Mouse (Mus musculus) ovary, postnatal 14 days (tissue): ENCODE measurements around the gene Tnnc2.

Experiments used
- DNase-seq: peaks from one replicate; pipeline ENCODE4 v3.0.0; 2022; ENCODE audit warnings: low spot score

The Tnnc2 gene

DNA sequence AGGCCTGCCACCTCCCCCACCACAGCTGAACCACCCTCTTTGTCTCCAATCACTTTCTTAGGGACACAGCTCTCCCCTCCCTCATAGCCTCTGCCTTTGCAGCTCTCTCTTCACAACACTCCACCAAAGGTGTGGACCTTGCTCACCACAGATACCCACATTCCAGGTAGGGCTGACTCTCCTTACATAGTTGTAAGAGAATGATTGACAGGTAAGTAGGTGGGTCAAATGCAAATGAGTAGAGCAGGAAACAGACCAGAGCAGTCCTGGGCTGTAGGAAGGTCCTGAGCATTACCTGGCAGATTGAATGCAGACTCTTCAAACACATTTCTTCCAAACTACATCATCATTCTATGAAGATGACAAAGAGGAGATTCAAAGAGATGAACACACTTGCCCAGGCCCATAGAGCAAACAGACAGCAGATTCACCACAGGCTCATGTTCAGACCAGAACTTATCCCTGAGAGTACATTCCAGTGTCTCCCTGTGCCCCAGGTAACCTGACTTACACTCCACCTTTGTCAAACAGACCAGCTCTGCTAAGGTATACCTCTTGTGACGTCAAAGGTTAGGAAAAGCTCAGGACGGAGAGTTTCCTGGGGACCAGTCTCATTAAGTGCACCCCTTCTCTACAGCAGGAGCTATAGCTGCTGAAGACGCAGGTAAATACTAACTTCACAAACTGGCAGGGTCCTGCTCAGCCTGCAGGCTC lies 42.2 kb downstream of the Tnnc2 start:
- DNase-seq = no peak

DNA sequence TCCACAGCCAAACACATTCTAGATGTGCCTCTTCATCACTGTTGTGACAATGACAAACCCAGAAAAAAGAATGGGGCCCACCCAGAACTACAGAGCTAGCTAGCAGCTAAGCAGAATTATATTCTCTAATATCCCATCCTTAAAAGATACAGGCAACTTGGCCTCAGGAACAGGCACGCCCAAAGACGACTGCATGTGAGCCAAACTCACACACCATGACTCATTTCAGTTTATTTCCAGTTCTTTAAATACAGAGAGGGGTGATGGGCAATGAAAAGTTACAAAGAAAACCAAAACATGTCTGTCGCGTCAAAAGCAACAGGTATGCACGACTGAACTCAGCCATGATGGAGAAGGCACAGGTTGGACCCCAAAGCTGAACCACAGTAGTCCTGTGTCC lies 44.3 kb downstream of the Tnnc2 start:
- DNase-seq = no peak

DNA sequence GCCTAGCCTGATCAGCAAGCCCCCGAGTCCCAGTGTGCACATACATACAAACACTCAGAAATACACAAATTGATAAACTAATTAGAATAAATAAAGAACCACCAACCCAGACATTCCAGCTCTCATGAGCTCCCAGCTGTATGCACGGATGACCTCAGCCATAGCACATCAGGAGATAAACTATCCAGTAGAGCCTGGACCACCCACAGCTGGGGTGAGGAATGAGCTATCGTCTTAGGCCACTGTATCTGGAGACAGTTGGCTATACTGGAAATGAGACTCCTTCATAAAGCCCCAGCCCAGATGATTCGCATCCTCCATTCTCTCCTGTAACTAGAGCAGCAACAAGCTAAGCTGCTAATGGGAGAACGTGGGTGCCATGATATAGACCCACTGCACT lies 44.9 kb downstream of the Tnnc2 start:
- DNase-seq = no peak

DNA sequence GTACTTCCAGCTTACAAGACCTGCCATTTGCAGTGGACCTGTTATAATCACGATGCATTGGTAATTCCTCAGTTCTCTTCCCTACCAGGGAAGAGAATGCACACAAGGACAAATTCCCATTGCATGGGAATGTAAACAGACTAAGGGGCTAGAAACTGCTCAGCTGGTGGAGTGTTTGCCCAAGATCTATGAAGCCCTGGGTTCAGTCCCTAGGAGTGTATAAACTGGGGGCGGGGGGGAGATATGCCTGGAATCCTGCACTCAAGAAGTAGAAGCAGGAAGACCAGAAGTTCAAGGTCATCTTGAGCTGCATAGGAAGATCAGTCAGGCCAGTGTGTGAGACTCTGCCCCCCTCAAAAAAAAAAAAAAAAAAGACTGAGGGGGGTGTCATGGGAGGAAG lies 46.5 kb downstream of the Tnnc2 start:
- DNase-seq = no peak

DNA sequence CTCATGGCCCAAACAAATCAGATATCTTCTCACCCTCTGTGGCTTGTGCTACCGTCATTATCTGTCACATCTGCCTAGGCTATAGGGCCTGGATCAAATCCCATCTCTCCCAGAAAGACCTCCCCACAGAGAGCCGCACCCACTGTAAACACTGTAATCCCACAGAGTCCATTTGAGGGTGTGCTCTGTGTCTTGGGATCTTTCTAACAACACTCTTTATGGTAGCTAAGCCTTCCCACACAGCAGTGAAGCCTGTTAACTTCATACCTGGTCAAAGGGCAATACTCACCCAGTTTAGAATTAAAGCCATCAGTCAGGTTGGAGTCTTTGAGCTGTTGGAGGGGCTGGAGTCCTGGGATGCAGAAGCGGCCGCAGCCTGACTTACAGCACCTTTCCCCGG lies 48.0 kb downstream of the Tnnc2 start:
- no peak for DNase-seq
